Mouse (Mus musculus) brain, embryonic 14.5 days (tissue): ENCODE measurements at regions not wholly inside any gene's neighbourhood (a gene's known extent, or its start where the extent isn't known, plus 50 kb on each side); places are given as distances from the start of the nearest gene placed in this dataset.

Source experiments
- CTCF ChIP-seq: fragments of 200-500 bp; IDR thresholded peaks from 2 replicates; pipeline ENCODE4 v1.5.1; 2012; ENCODE audit warnings: inconsistent platforms, mild to moderate bottlenecking, moderate library complexity, borderline replicate concordance; ENCODE audit not compliant: insufficient read depth, insufficient read length; ENCODE audit errors: extremely low read depth
- POLR2A ChIP-seq: fragments of 200-500 bp; IDR thresholded peaks from 2 replicates; pipeline ENCODE4 v1.6.1; 2012; ENCODE audit warnings: mild to moderate bottlenecking, inconsistent platforms, borderline replicate concordance; ENCODE audit not compliant: poor library complexity, insufficient read depth, insufficient read length, severe bottlenecking; ENCODE audit errors: extremely low read depth

- TF ChIP-seq CTCF (no peak), POLR2A (no peak)
Observed at GRCm38 (mm10) chr12:92285511-92285910, 436.6 kb upstream of the Sel1l start.
